Mouse (Mus musculus): ENCODE measurements around the gene Spink2. TPM values are rescaled to one million over a fixed set of nuclear protein-coding genes. Genes with fewer than 3 reads are reported as not detected.

Gene Spink2
- total RNA-seq, 2 experiments from 2014 or later: not detected

DNA sequence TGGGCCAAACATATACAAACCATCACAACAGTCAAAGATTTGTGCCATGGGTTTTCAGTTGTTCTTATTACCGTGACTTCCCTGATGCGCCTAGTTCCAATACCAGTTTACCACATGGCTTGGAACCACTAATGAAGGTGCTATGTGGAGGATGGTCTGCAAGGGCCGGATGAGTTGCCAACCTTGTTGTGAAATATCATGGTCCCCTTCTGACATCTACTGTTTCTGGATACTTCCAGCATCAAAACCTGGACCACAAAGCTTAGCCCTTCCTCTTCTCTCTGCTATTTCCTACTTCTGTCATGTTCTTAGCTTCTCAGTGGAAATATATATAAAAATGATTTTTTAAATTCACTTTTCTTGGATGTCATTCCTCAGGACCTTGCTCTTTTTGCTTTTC, 48.7 kb downstream of the Spink2 start:
- intact Hi-C loops (cut with DNase I): no loop called here
- DNase-seq (ENCODE audit: extremely low spot score in 1 of 2, low spot score in 2 of 2): no peak

- intact Hi-C loops (cut with DNase I): no loop called here
- no peak for DNase-seq (ENCODE audit: extremely low spot score in 1 of 2, low spot score in 2 of 2)
Measured at GRCm38 (mm10) chr5:77157777-77158540, 53.3 kb downstream of the Spink2 start.

DNA sequence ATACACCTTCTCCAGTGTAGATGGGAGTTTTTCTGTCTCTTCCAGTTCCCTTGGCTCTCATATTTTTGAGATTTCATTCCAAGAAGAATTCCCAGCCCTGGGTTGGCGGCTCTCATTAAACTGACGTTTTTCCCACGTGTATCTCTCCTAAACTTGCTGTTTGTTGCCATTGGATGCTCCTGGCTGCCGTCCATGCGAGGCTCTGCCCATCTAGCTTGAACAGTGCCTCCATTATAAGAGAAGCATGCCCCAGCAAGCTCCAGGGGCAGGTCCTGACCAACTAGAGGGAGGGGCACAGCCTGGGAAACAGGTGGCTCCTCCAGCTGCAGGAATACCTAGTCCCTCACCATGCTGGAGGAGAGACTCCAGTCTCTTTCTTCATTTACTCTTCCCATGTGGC, 54.3 kb downstream of the Spink2 start:
- intact Hi-C loops (cut with DNase I): no loop called here
- DNase-seq (ENCODE audit: extremely low spot score in 1 of 2, low spot score in 2 of 2): peak in 1 of 2 experiments; percentile 33

DNA sequence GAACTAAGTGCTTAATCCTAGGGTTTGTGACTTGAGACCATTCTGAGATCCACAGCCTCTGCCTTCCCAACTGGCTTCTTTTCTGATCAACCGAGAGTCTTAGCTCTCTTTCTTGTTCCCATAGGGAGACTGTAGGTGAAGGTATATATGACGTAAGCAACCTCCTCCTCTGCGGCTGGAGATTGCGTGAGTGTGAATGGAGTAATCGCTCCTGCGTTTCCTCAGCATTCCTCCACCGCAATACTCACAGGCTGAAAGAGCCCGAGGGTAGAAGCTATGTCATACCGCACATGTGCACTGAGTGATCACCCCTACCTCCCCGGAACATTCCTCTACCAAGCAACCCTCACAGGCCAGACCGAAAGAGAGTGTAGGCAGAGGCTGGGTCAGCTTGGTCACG, 55.7 kb downstream of the Spink2 start:
- intact Hi-C loops (cut with DNase I): no loop called here
- DNase-seq (ENCODE audit: extremely low spot score in 1 of 2, low spot score in 2 of 2): no peak

Other genes with a start within 250 kb of the Spink2 start
- gene Srp72, start 236.8 kb downstream of the Spink2 start, total RNA-seq (2021): 100 to 1,000 TPM; 121 to 126 TPM
- not detected for gene Arl9, start 207.4 kb downstream of the Spink2 start, total RNA-seq (2021)
- 1 to 10 TPM in 1 of 2 experiments, under 1 TPM in 1; 0.90 to 1.6 TPM for gene Thegl, start 195.4 kb downstream of the Spink2 start, total RNA-seq (2021)
- gene Hopx, start 96.3 kb downstream of the Spink2 start, total RNA-seq (2021): 10 to 100 TPM; 20.5 to 23.1 TPM
- gene Rest, start 54.0 kb upstream of the Spink2 start, total RNA-seq (2021): 1 to 10 TPM; 4.2 to 5.0 TPM
- gene Noa1, start 98.6 kb upstream of the Spink2 start, total RNA-seq (2021): 10 to 100 TPM; 23.3 to 27.5 TPM
- gene Polr2b, start 98.7 kb upstream of the Spink2 start, total RNA-seq (2021): 10 to 100 TPM; 50.9 to 54.2 TPM
- gene Igfbp7, start 196.6 kb upstream of the Spink2 start, total RNA-seq (2021): 10 to 100 TPM; 53.8 to 54.4 TPM